Mouse (Mus musculus): Measurements from ENCODE around the gene Duox1. TPM values are rescaled to one million over a fixed set of nuclear protein-coding genes. Genes with fewer than 3 reads are reported as not detected.

Gene Duox1
- total and polyA plus RNA-seq, 2 experiments from 2014 or later: 0.08 TPM; not detected in 1

DNA sequence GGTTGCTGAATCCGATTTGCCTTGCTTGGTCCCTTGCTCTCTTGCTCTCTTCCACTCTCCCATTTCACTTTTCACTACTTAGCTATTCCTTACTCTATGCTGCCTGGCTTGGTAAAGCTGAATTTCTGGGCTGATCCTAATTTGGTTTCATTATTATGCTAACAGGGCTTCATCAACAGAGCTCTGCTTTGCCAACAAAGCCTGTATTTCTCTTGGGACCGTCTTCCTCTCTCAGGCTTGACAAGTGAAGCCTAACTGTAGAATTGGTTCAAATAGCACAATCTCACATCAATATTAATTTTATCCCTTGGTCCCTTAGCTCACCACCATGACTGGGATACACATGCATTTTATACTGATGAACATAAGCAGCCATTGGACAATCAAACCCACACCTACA is 3.9 kb upstream of the Duox1 start:
- Histone ChIP-seq H3K36me3 (ENCODE audit: insufficient read depth) (no peaks in the 10 kb centered on the region), H3K9me3 (ENCODE audit: low read length) (no peaks in the 10 kb centered on the region), H3K4me1 (ENCODE audit: insufficient read depth) (0 out of 2 replicates have a peak, but pooled peaks cover 4% of the 10 kb centered on the region), H3K4me3 (ENCODE audit: low read depth, low read length) (no peak overlapping the region), H3K27me3 (ENCODE audit: insufficient read depth, low read length) (peaks cover 29% of the 10 kb centered on the region), H3K27ac (ENCODE audit: low read depth, low read length) (no peak overlapping the region), H3K9ac (no peak overlapping the region), H3K4me2 (ENCODE audit: low read depth) (no peak overlapping the region)
- ATAC-seq (no peak), DNase-seq (no peak)
- no peak for TF ChIP-seq CTCF (IDR thresholded peaks at IDR 0.05; ENCODE audit: low read depth)
- 31% methylated on average over 2 of the region's 2 CpGs for WGBS

DNA sequence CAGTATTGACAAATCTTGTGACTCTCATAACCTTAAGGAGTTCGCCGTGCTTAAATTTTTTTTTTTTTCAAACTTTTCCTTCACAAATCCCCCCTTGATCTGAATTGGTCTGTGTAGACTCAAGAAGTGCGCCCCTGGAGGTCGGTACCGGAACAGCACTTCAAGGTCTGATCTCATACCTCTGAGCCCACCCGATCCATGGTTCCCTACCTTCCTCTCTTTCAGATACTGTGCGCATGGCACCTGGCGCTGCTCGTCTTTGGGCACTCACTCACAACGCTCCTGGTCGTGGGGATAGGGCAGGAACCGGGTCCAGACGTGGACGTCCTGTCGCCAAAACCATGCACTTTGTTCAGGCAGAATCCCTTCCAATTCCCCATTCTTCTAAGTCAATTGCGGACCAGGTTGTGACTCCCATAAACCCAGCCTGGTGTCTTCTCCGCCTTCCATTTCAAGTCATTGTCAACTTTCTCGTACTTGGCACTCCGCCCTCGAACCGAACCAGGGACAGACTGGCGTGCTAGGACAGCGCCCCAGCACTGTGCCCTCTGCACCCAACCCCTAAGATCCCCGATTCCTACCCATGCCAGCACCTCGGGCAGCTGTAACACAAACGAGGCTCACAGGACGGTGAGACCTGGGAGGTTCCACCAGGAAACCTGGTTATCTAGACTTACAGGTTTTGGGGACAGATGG is 2.6 kb upstream of the Duox1 start:
- Histone ChIP-seq H3K4me3 (ENCODE audit: low read depth, low read length) (peak overlapping the region; percentile 15), H3K9me3 (ENCODE audit: low read length) (no peaks in the 10 kb centered on the region), H3K27me3 (ENCODE audit: insufficient read depth, low read length) (peaks cover 29% of the 10 kb centered on the region), H3K9ac (no peak overlapping the region), H3K4me2 (ENCODE audit: low read depth) (peak overlapping the region; percentile 41), H3K36me3 (ENCODE audit: insufficient read depth) (no peaks in the 10 kb centered on the region), H3K4me1 (ENCODE audit: insufficient read depth) (0 out of 2 replicates have a peak, but pooled peaks cover 4% of the 10 kb centered on the region), H3K27ac (ENCODE audit: low read depth, low read length) (no peak overlapping the region)
- peak; percentile 74 for TF ChIP-seq CTCF (IDR thresholded peaks at IDR 0.05; ENCODE audit: low read depth)
- 5% methylated on average over 27 of the region's 27 CpGs for WGBS
- DNase-seq (peak; percentile 73), ATAC-seq (peak; percentile 79)

DNA sequence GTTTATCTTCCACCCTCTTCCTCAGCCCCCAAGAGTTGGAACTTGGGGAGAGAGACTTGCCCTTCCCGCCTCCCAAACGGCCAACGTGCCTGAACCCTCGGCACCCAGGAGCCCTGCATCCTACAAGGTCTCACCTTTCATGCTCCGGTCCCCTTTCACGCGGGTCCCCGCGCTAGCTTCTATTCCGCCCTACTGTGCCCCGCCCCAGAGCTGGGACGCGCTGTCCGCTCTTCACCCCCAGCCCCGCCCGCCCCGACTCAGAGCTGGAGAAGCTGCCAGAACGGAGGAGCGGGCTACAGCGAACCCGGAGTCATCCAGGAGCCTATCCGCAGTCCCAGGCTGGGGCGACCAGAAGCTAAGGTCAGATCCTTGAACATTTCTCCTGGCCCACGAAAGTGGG is 1.9 kb upstream of the Duox1 start, which contains the start of gene Duoxa1:
Duoxa1 (minus strand) TSS at position 195 of the 400 bp plus-strand sequence.
- no peak for TF ChIP-seq CTCF (IDR thresholded peaks at IDR 0.05; ENCODE audit: low read depth)
- DNase-seq (no peak), ATAC-seq (no peak)
- Histone ChIP-seq H3K4me3 (ENCODE audit: low read depth, low read length) (peak within 1 kb of the TSS; percentile 15), H3K27me3 (ENCODE audit: insufficient read depth, low read length) (peaks cover 28% of the 10 kb centered on the region), H3K9ac (no peak within 1 kb of the TSS), H3K27ac (ENCODE audit: low read depth, low read length) (no peak within 1 kb of the TSS), H3K36me3 (ENCODE audit: insufficient read depth) (no peaks in the 10 kb centered on the region), H3K4me2 (ENCODE audit: low read depth) (peak within 1 kb of the TSS; percentile 41), H3K9me3 (ENCODE audit: low read length) (no peaks in the 10 kb centered on the region), H3K4me1 (ENCODE audit: insufficient read depth) (0 out of 2 replicates have a peak, but pooled peaks cover 4% of the 10 kb centered on the region)
- WGBS: 3% methylated on average over 21 of the region's 24 CpGs

DNA sequence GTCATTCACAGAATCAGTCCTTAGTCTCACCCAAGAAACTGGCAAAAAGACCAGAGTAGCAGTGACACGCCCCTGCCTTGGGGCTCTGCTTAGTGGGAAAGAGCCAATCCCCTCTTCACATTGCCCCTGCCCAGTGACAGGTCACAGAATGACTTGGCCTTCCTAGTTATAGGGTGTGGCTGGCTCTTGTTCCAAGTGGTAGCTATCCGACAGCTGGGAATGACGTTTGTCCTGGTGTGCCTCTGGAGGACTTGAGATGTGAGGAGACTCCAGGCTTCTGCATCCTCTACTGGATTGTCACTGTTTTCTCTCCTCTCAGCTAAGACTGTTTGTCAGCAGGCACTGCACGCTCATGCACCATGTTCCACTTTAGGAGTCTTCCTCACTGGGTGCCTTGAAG is 1.9 kb downstream of the Duox1 start:
- no peaks in the 10 kb centered on the region for H3K36me3 ChIP-seq (ENCODE audit: insufficient read depth)
- no peak overlapping the region for H3K4me2 ChIP-seq (ENCODE audit: low read depth)
- no peak overlapping the region for H3K9ac ChIP-seq
- 76% methylated on average over 4 of the region's 4 CpGs for WGBS
- no peaks in the 10 kb centered on the region for H3K9me3 ChIP-seq (ENCODE audit: low read length)
- H3K27me3 ChIP-seq (ENCODE audit: insufficient read depth, low read length): peaks cover 20% of the 10 kb centered on the region
- ATAC-seq: no peak
- no peak overlapping the region for H3K4me3 ChIP-seq (ENCODE audit: low read depth, low read length)
- no peak for TF ChIP-seq CTCF (IDR thresholded peaks at IDR 0.05; ENCODE audit: low read depth)
- H3K27ac ChIP-seq (ENCODE audit: low read depth, low read length): no peak overlapping the region
- 0 out of 2 replicates have a peak, but pooled peaks cover 4% of the 10 kb centered on the region for H3K4me1 ChIP-seq (ENCODE audit: insufficient read depth)
- no peak for DNase-seq

DNA sequence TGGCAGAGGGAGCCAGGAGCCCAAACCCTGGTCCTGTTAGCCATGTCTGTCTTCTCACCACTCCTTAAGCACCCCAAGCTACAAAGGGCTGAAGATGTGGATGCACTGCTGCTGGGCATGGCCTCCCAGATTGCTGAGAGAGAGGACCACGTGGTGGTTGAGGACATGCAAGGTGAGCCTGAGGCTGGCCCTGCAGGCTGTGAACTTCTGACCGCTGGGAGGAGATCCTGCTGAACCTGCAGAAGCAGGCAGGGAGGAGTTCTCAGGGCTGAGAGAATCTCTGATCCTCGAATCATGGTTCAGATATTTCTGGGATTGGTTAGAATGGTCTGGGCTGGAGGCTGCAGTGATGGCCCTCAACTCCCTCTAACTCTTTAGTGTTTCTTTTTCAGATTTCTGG is 8.5 kb downstream of the Duox1 start:
- Histone ChIP-seq H3K4me2 (ENCODE audit: low read depth) (no peak overlapping the region), H3K36me3 (ENCODE audit: insufficient read depth) (no peaks in the 10 kb centered on the region), H3K4me3 (ENCODE audit: low read depth, low read length) (no peak overlapping the region), H3K9me3 (ENCODE audit: low read length) (no peaks in the 10 kb centered on the region), H3K27ac (ENCODE audit: low read depth, low read length) (no peak overlapping the region), H3K27me3 (ENCODE audit: insufficient read depth, low read length) (no peaks in the 10 kb centered on the region), H3K9ac (no peak overlapping the region), H3K4me1 (ENCODE audit: insufficient read depth) (no peaks in the 10 kb centered on the region)
- DNase-seq (no peak), ATAC-seq (no peak)
- 63% methylated on average over 3 of the region's 3 CpGs for WGBS
- TF ChIP-seq CTCF (IDR thresholded peaks at IDR 0.05; ENCODE audit: low read depth): no peak

DNA sequence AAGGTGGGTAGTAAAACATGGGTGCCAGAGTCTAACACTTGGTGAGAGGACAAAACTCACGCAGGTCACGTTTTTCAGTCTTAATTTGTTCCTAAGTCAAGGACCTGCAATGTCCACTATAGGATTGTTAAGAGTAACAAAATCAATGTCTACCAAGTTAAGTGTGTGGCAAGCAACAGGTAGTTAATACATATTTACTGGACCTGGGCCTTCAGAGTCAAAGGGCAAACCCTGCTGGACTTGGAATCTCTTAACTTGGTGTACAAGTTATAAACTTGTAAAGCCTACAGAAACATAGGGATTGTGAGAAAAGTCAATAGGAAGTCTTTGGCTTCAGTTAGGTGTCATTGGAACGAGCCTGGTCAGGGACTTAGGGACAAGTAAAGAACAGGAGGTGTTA is 9.1 kb downstream of the Duox1 start:
- H3K27ac ChIP-seq (ENCODE audit: low read depth, low read length): no peak overlapping the region
- no peaks in the 10 kb centered on the region for H3K27me3 ChIP-seq (ENCODE audit: insufficient read depth, low read length)
- DNase-seq (no peak), ATAC-seq (no peak)
- TF ChIP-seq CTCF (IDR thresholded peaks at IDR 0.05; ENCODE audit: low read depth): no peak
- WGBS: 83% methylated on average over 3 of the region's 3 CpGs
- no peaks in the 10 kb centered on the region for H3K9me3 ChIP-seq (ENCODE audit: low read length)
- H3K4me3 ChIP-seq (ENCODE audit: low read depth, low read length): no peak overlapping the region
- no peak overlapping the region for H3K9ac ChIP-seq
- no peaks in the 10 kb centered on the region for H3K4me1 ChIP-seq (ENCODE audit: insufficient read depth)
- H3K4me2 ChIP-seq (ENCODE audit: low read depth): no peak overlapping the region
- no peaks in the 10 kb centered on the region for H3K36me3 ChIP-seq (ENCODE audit: insufficient read depth)

DNA sequence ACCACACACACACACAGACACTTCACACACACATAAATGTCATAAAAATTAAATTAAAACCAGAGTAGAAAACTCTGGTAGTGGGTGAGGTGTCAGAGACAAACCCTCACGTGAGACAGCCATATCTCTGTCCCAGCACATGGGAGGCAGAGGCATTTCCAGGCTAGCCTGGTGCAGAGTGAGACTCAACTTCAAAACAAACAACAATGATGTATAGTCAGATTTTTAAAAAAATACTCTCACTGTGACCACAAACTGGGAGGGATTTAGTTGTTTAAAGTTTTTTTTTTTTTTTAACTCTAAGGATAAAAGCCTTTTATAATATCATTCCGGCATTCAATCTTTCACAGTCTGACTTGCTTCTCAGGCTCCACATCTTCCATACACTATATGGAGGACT is 9.9 kb downstream of the Duox1 start:
- no peaks in the 10 kb centered on the region for H3K9me3 ChIP-seq (ENCODE audit: low read length)
- H3K4me3 ChIP-seq (ENCODE audit: low read depth, low read length): no peak overlapping the region
- H3K4me1 ChIP-seq (ENCODE audit: insufficient read depth): no peaks in the 10 kb centered on the region
- H3K36me3 ChIP-seq (ENCODE audit: insufficient read depth): no peaks in the 10 kb centered on the region
- no peak for TF ChIP-seq CTCF (IDR thresholded peaks at IDR 0.05; ENCODE audit: low read depth)
- no peak overlapping the region for H3K4me2 ChIP-seq (ENCODE audit: low read depth)
- WGBS: 71% methylated on average over 2 of the region's 2 CpGs
- H3K9ac ChIP-seq: no peak overlapping the region
- no peak overlapping the region for H3K27ac ChIP-seq (ENCODE audit: low read depth, low read length)
- no peak for ATAC-seq
- H3K27me3 ChIP-seq (ENCODE audit: insufficient read depth, low read length): no peaks in the 10 kb centered on the region
- no peak for DNase-seq

Data from forebrain, postnatal 0 days (tissue).